In the genomic region with DNA sequence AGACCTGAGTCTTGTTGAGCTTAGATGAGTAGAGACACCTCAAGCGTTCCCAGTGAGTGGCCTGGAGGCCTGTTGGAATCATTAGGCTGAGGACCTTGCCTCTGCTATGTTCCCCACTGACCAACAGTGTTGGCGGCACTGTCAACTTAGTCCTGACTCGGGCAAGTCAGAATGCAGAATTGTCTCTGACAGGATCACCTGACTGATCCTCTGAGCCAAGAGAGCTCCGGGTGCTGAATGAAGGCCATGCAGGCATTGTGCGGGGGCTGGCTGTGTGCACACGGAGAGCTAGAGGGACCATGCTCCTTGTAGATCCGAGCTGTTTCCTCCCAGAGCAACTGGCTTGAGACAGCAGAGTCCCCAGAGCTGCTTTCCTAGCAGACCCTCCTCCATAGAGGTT, we compare ENCODE assay signal across 21 mouse cellular contexts. TPM values are rescaled to one million over a fixed set of nuclear protein-coding genes. Genes with fewer than 3 reads are reported as not detected.
DNase-seq lines count a peak whose midpoint lies in the region; ATAC-seq and TF ChIP-seq lines count a peak whose summit lies in the region.
"Had no signal": no experiment of that assay in that cellular context is flagged by ENCODE, and none has a peak within 500 bp of the region (broad histone marks: within the 10 kb centered on the region; RNA-seq: fewer than 3 reads in every experiment).

No protein-coding gene starts in this region.

- no peak overlapping the region for H3K9ac ChIP-seq in hindbrain, postnatal 0 days (replicated peaks; ENCODE audit: low read length)
- H3K9ac ChIP-seq in hindbrain, embryonic 16.5 days (ENCODE audit: low read depth, low read length), result no peak overlapping the region
- H3K9ac ChIP-seq: embryonic facial prominence, embryonic 12.5 days; forebrain, embryonic 13.5 days; intestine, embryonic 15.5 days; limb, embryonic 15.5 days; liver, postnatal 0 days had no signal

- no peaks in the 10 kb centered on the region for H3K27me3 ChIP-seq in hindbrain, postnatal 0 days (ENCODE audit: insufficient read depth, low read length)
- H3K27me3 ChIP-seq in hindbrain, embryonic 16.5 days (replicated peaks; ENCODE audit: control insufficient read depth, insufficient read depth, low read length), result no peaks in the 10 kb centered on the region
- H3K27me3 ChIP-seq: CH12.LX; embryonic facial prominence, embryonic 12.5 days; forebrain, embryonic 13.5 days; intestine, embryonic 15.5 days; limb, embryonic 15.5 days had no signal

- ATAC-seq in hindbrain, postnatal 0 days, result 0 out of 2 replicates have a peak, but pooled peaks have one; percentile 20
- ATAC-seq in hindbrain, embryonic 16.5 days, result no peak; the same call in 1 of the 2 replicates
- ATAC-seq: forebrain, embryonic 13.5 days; intestine, embryonic 15.5 days; liver, postnatal 0 days had no signal

- no peak for TF ChIP-seq CTCF in hindbrain, postnatal 0 days (IDR thresholded peaks at IDR 0.05; ENCODE audit: low read depth)

- peaks cover 11% of the 10 kb centered on the region; the same call in 1 of the 2 replicates for H3K4me1 ChIP-seq in hindbrain, postnatal 0 days (ENCODE audit: insufficient read depth, low read length)
- H3K4me1 ChIP-seq in hindbrain, embryonic 16.5 days (ENCODE audit: control insufficient read depth, insufficient read depth, low read depth, low read length), result peaks cover 16% of the 10 kb centered on the region

- H3K4me3 ChIP-seq in hindbrain, postnatal 0 days (ENCODE audit: low read length), result no peak overlapping the region
- no peak overlapping the region for H3K4me3 ChIP-seq in hindbrain, embryonic 16.5 days (ENCODE audit: low read length)
- H3K4me3 ChIP-seq: embryonic facial prominence, embryonic 12.5 days; erythroblast, embryonic 14.5 days; forebrain, embryonic 13.5 days; intestine, embryonic 15.5 days; limb, embryonic 15.5 days had no signal

- H3K9me3 ChIP-seq in hindbrain, postnatal 0 days (ENCODE audit: low read length), result no peaks in the 10 kb centered on the region
- no peaks in the 10 kb centered on the region for H3K9me3 ChIP-seq in hindbrain, embryonic 16.5 days (ENCODE audit: control insufficient read depth, low read length)
- H3K9me3 ChIP-seq: embryonic facial prominence, embryonic 12.5 days; forebrain, embryonic 13.5 days; intestine, embryonic 15.5 days; limb, embryonic 15.5 days had no signal

- no peak overlapping the region for H3K27ac ChIP-seq in hindbrain, postnatal 0 days
- no peak overlapping the region for H3K27ac ChIP-seq in hindbrain, embryonic 16.5 days (ENCODE audit: low read depth, low read length)
- H3K27ac ChIP-seq: embryonic facial prominence, embryonic 12.5 days; forebrain, embryonic 13.5 days; intestine, embryonic 15.5 days; limb, embryonic 15.5 days had no signal

- H3K36me3 ChIP-seq in hindbrain, postnatal 0 days (ENCODE audit: insufficient read depth, low read length), result peaks cover 4% of the 10 kb centered on the region; the same call in 1 of the 2 replicates
- H3K36me3 ChIP-seq in hindbrain, embryonic 16.5 days (ENCODE audit: control insufficient read depth, insufficient read depth, low read length), result peaks cover 3% of the 10 kb centered on the region; the same call in 1 of the 2 replicates

- peak; percentile 16 for DNase-seq in adrenal gland, postnatal 25 days
- DNase-seq in adrenal gland, postnatal 4 days (ENCODE audit: low spot score in 2 of 2), result no peak
- no peak for DNase-seq in hindbrain, postnatal 0 days (ENCODE audit: low spot score)
- peak; percentile 73 for DNase-seq in cerebellum, adult 11-12 months
- DNase-seq in cerebellum, postnatal 10 days, result peak; percentile 51 to 70
- DNase-seq in natural killer cell, adult 2 months (ENCODE audit: low spot score in 2 of 2), result no peak
- DNase-seq: gastrocnemius, postnatal 10 days; heart, adult 11 months; layer of hippocampus, postnatal 36 days; liver, postnatal 0 days; lung, postnatal 10 days; midbrain, embryonic 14.5 days; right cerebral cortex, postnatal 4 days; thymus, adult 2 months had no signal

- no peak overlapping the region for H3K4me2 ChIP-seq in hindbrain, postnatal 0 days (ENCODE audit: low read depth, low read length)
- H3K4me2 ChIP-seq in hindbrain, embryonic 16.5 days (ENCODE audit: low read length), result no peak overlapping the region
- H3K4me2 ChIP-seq: embryonic facial prominence, embryonic 12.5 days; forebrain, embryonic 13.5 days; intestine, embryonic 15.5 days; limb, embryonic 15.5 days had no signal

- WGBS in hindbrain, postnatal 0 days, result 44% methylated on average over 7 of the region's 7 CpGs
- WGBS in hindbrain, embryonic 16.5 days, result 65% methylated on average over 7 of the region's 7 CpGs

RNA-seq across cellular contexts. Expression of gene Ssbp3, which starts 18.5 kb away (rescaled TPM):
- total RNA-seq in adrenal gland, postnatal 25 days (2021), result 70.8 and 82.6 TPM in 2 replicates
- total RNA-seq in adrenal gland, postnatal 4 days (2021), result 100 to 1,000 TPM in 1 of 2 experiments, 10 to 100 TPM in 1; 95.2 to 103 TPM
- total RNA-seq in hindbrain, postnatal 0 days (2014; rRNA removed), result 155 and 156 TPM in 2 replicates
- polyA plus RNA-seq in hindbrain, postnatal 0 days (2015; fragmentation: Nextera tagmentation; extraction: Ambion mirVana), result 102 and 108 TPM in 2 replicates
- polyA plus RNA-seq in hindbrain, embryonic 16.5 days (2015; fragmentation: Nextera tagmentation; extraction: Ambion mirVana), result 82.9 and 115 TPM in 2 replicates

Comparison
In these comparisons a context has a peak if more than half of its experiments do, and no peak if none do; other contexts are left out.
1. DNase-seq: peak in adrenal gland, postnatal 25 days (single experiment), cerebellum, adult 11-12 months (single experiment) and cerebellum, postnatal 10 days (2 of 2); none in adrenal gland, postnatal 4 days (0 of 2), hindbrain, postnatal 0 days (single experiment) and natural killer cell, adult 2 months (0 of 2).